Mouse (Mus musculus) heart, postnatal 0 days (tissue): ENCODE results near the gene Tcam1.

Experiments used
- CTCF ChIP-seq: IDR thresholded peaks from 2 replicates; pipeline ENCODE4 v1.5.1; 2016; ENCODE audit warnings: antibody characterized with exemption, control low read depth, low read depth
- EP300 ChIP-seq: IDR thresholded peaks from 2 replicates; pipeline ENCODE4 v1.6.1; 2016; ENCODE audit warnings: antibody characterized with exemption, low read depth

DNA sequence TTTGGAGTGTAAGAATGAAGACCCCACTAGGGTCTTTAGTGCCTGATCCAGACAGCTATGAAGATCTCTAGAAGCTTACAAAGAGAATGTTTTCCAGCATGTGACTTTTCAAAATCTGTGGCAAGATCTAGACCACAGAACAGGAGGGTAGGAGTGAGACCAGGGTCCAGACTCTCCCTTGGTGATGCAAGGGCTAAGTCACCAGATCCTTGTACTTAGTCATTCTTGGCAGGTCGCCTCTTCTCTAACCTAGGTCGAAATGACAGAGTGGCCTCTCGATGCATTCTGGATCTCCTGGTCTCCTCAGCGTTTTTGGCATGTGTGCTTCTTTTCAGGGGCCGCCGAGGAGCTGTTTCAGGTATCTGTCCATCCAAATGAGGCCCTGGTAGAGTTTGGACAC is 6.0 kb downstream of the Tcam1 start:
- no peak for TF ChIP-seq CTCF
- no peak for TF ChIP-seq EP300
